Mouse (Mus musculus): ENCODE data around the gene Psenen. TPM values are rescaled to one million over a fixed set of nuclear protein-coding genes. Genes with fewer than 3 reads are reported as not detected.

Gene Psenen
- polyA plus RNA-seq, 2 experiments, result 136 to 141 TPM

- H3K4me3 ChIP-seq (replicated peaks; ENCODE audit: low read length), result no peak overlapping the region
- no peak overlapping the region for H3K27ac ChIP-seq (replicated peaks; ENCODE audit: low read depth, low read length)
- no peak overlapping the region for H3K4me2 ChIP-seq (replicated peaks; ENCODE audit: low read depth, low read length, severe bottlenecking)
- no peaks in the 10 kb centered on the region for H3K4me1 ChIP-seq (ENCODE audit: control insufficient read depth, insufficient read depth, low read length)
- H3K9ac ChIP-seq (ENCODE audit: low read depth, low read length, severe bottlenecking), result no peak overlapping the region
- DNase-seq (ENCODE audit: low spot score) (no peak), ATAC-seq (ENCODE audit: low FRiP score, low read depth) (no peak)
- no peaks in the 10 kb centered on the region for H3K9me3 ChIP-seq (ENCODE audit: control insufficient read depth, low read length)
- H3K36me3 ChIP-seq (ENCODE audit: control insufficient read depth, insufficient read depth, low read length), result peaks cover 57% of the 10 kb centered on the region
- 98% methylated on average over 2 of the region's 2 CpGs for WGBS
- no peak for TF ChIP-seq POLR2A (IDR thresholded peaks at IDR 0.05; ENCODE audit: borderline replicate concordance, extremely low read depth, insufficient read depth, insufficient read length)
- H3K27me3 ChIP-seq (ENCODE audit: control insufficient read depth, insufficient read depth, low read length), result no peaks in the 10 kb centered on the region
Observed at GRCm38 (mm10) chr7:30544327-30544726, 19.1 kb downstream of the Psenen start.

- 82% methylated on average over 7 of the region's 7 CpGs for WGBS
Observed at GRCm38 (mm10) chr7:30540572-30540971, 22.9 kb downstream of the Psenen start.

DNA sequence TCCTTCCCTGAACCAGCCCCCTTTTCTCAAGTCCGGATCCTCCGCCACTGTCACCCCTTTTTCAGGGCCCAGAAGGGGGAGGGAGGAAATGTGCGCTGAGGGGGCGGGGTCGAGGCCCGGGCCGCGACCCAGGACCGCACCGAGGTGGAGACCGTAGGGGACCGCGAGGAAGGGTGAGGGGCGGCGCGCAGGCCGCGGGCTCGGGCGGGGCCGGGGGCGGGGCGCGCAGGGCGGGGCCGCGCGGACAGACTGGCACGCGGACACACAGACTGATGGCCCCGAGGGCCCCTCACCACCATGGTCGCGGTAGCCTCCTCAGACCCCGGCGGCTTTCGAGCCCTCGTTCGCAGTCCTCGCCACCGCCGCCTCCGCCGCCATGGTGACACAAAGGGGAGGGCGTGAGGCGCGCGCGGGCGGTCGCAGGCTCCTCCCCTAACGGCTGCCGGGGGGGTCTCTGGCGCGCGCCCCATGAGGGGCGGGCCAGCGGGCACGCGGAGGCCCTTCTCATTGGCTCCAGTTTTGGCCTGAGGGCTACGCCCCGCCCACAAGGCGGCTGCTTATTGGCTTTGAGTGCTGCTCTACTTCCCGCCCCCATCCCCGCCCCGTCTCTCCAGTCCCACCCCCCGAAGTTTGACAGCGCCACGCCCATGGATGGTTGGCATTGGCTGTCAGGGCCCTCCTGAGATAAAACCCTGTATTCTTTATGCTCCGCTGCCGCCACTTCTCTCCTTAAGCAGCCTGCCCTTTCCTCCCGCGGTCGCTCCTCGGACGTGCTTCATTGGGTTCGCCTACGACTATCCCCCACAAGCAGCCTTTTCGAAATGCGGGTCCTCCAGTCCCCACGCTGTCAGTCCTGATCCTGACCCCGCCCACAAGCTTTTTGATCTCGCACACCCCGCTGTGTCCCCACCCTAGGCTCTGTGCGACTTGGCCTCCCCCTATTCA, 28.5 kb downstream of the Psenen start, which contains the start of gene Arhgap33:
Gene Arhgap33 (minus strand): TSS at position 428 of the 945 bp plus-strand sequence.
- Histone ChIP-seq H3K4me2 (replicated peaks; ENCODE audit: low read depth, low read length, severe bottlenecking) (peak within 1 kb of the TSS; percentile 88), H3K27ac (replicated peaks; ENCODE audit: low read depth, low read length) (no peak within 1 kb of the TSS; the same call in 1 of the 2 replicates), H3K4me3 (replicated peaks; ENCODE audit: low read length) (peak within 1 kb of the TSS; percentile 79), H3K4me1 (ENCODE audit: control insufficient read depth, insufficient read depth, low read length) (peaks cover 12% of the 10 kb centered on the region), H3K27me3 (ENCODE audit: control insufficient read depth, insufficient read depth, low read length) (no peaks in the 10 kb centered on the region), H3K9ac (ENCODE audit: low read depth, low read length, severe bottlenecking) (peak within 1 kb of the TSS; percentile 68), H3K9me3 (ENCODE audit: control insufficient read depth, low read length) (no peaks in the 10 kb centered on the region), H3K36me3 (ENCODE audit: control insufficient read depth, insufficient read depth, low read length) (peaks cover 31% of the 10 kb centered on the region)
- WGBS, result 1% methylated on average over 33 of the region's 84 CpGs
- ATAC-seq (ENCODE audit: low FRiP score, low read depth) (peak; percentile 95), DNase-seq (ENCODE audit: low spot score) (peak; percentile 99)
- 0 out of 2 replicates have a peak, but pooled peaks have one; percentile 25 for TF ChIP-seq POLR2A (IDR thresholded peaks at IDR 0.05; ENCODE audit: borderline replicate concordance, extremely low read depth, insufficient read depth, insufficient read length)

More at GRCm38 (mm10) chr7:30540572-30540971, 22.9 kb downstream of the Psenen start:
- no peak overlapping the region for H3K4me3 ChIP-seq (replicated peaks; ENCODE audit: low read length)
- no peak for DNase-seq (ENCODE audit: low spot score)
- H3K4me2 ChIP-seq (replicated peaks; ENCODE audit: low read depth, low read length, severe bottlenecking), result no peak overlapping the region
- H3K4me1 ChIP-seq (ENCODE audit: control insufficient read depth, insufficient read depth, low read length), result peaks cover under 1% of the 10 kb centered on the region; the same call in 1 of the 2 replicates
- no peak for ATAC-seq (ENCODE audit: low FRiP score, low read depth)
- no peak for TF ChIP-seq POLR2A (IDR thresholded peaks at IDR 0.05; ENCODE audit: borderline replicate concordance, extremely low read depth, insufficient read depth, insufficient read length)
- peaks cover 34% of the 10 kb centered on the region for H3K36me3 ChIP-seq (ENCODE audit: control insufficient read depth, insufficient read depth, low read length)
- no peaks in the 10 kb centered on the region for H3K9me3 ChIP-seq (ENCODE audit: control insufficient read depth, low read length)
- no peak overlapping the region for H3K27ac ChIP-seq (replicated peaks; ENCODE audit: low read depth, low read length)
- H3K9ac ChIP-seq (ENCODE audit: low read depth, low read length, severe bottlenecking), result no peak overlapping the region
- no peaks in the 10 kb centered on the region for H3K27me3 ChIP-seq (ENCODE audit: control insufficient read depth, insufficient read depth, low read length)

GRCm38 (mm10) chr7:30533941-30534632, 29.3 kb downstream of the Psenen start:
- ATAC-seq (ENCODE audit: low FRiP score, low read depth) (no peak; the same call in 1 of the 2 replicates), DNase-seq (ENCODE audit: low spot score) (no peak)
- Histone ChIP-seq H3K27ac (replicated peaks; ENCODE audit: low read depth, low read length) (no peak overlapping the region; the same call in 1 of the 2 replicates), H3K4me2 (replicated peaks; ENCODE audit: low read depth, low read length, severe bottlenecking) (peak overlapping the region; percentile 88), H3K9ac (ENCODE audit: low read depth, low read length, severe bottlenecking) (peak overlapping the region; percentile 68), H3K27me3 (ENCODE audit: control insufficient read depth, insufficient read depth, low read length) (no peaks in the 10 kb centered on the region), H3K4me3 (replicated peaks; ENCODE audit: low read length) (peak overlapping the region; percentile 79), H3K4me1 (ENCODE audit: control insufficient read depth, insufficient read depth, low read length) (peaks cover 12% of the 10 kb centered on the region), H3K36me3 (ENCODE audit: control insufficient read depth, insufficient read depth, low read length) (peaks cover 32% of the 10 kb centered on the region), H3K9me3 (ENCODE audit: control insufficient read depth, low read length) (no peaks in the 10 kb centered on the region)
- TF ChIP-seq POLR2A (IDR thresholded peaks at IDR 0.05; ENCODE audit: borderline replicate concordance, extremely low read depth, insufficient read depth, insufficient read length), result no peak
- 9% methylated on average over 20 of the region's 26 CpGs for WGBS

- peaks cover 12% of the 10 kb centered on the region for H3K4me1 ChIP-seq (ENCODE audit: control insufficient read depth, insufficient read depth, low read length)
- ATAC-seq (ENCODE audit: low FRiP score, low read depth) (no peak), DNase-seq (ENCODE audit: low spot score) (no peak)
- peaks cover 44% of the 10 kb centered on the region for H3K36me3 ChIP-seq (ENCODE audit: control insufficient read depth, insufficient read depth, low read length)
- no peak overlapping the region for H3K27ac ChIP-seq (replicated peaks; ENCODE audit: low read depth, low read length)
- H3K9ac ChIP-seq (ENCODE audit: low read depth, low read length, severe bottlenecking), result 0 out of 2 replicates have a peak overlapping the region, but pooled peaks have one; percentile 21
- TF ChIP-seq POLR2A (IDR thresholded peaks at IDR 0.05; ENCODE audit: borderline replicate concordance, extremely low read depth, insufficient read depth, insufficient read length), result no peak
- WGBS, result 50% methylated on average over 8 of the region's 8 CpGs
- H3K4me2 ChIP-seq (replicated peaks; ENCODE audit: low read depth, low read length, severe bottlenecking), result no peak overlapping the region
- H3K4me3 ChIP-seq (replicated peaks; ENCODE audit: low read length), result no peak overlapping the region
- H3K27me3 ChIP-seq (ENCODE audit: control insufficient read depth, insufficient read depth, low read length), result no peaks in the 10 kb centered on the region
- no peaks in the 10 kb centered on the region for H3K9me3 ChIP-seq (ENCODE audit: control insufficient read depth, low read length)
Observed at GRCm38 (mm10) chr7:30532931-30533330, 30.5 kb downstream of the Psenen start.
